Mouse (Mus musculus): Measurements from ENCODE around the gene Cutal. TPM values are rescaled to one million over a fixed set of nuclear protein-coding genes. Genes with fewer than 3 reads are reported as not detected.

The Cutal gene
- polyA plus RNA-seq, 1 experiment from 2014 or later, result not detected

GRCm38 (mm10) chr2:34900412-34900811, 26.2 kb downstream of the Cutal start:
- 74% methylated on average over 1 of the region's 1 CpGs for WGBS
- ATAC-seq, result no peak

GRCm38 (mm10) chr2:34901726-34902125, 27.5 kb downstream of the Cutal start:
- no peaks in the 10 kb centered on the region for H3K27me3 ChIP-seq (replicated peaks; ENCODE audit: control insufficient read depth, insufficient read depth, low read length)
- peaks cover 13% of the 10 kb centered on the region for H3K4me1 ChIP-seq (replicated peaks; ENCODE audit: control insufficient read depth, insufficient read depth, low read length)
- 77% methylated on average over 4 of the region's 4 CpGs for WGBS
- H3K36me3 ChIP-seq (ENCODE audit: control insufficient read depth, insufficient read depth), result no peaks in the 10 kb centered on the region
- H3K9ac ChIP-seq (replicated peaks; ENCODE audit: low read depth, low read length), result no peak overlapping the region
- no peak overlapping the region for H3K4me3 ChIP-seq (replicated peaks; ENCODE audit: low read length)
- no peak overlapping the region for H3K27ac ChIP-seq (ENCODE audit: low read length)
- no peak for ATAC-seq
- H3K9me3 ChIP-seq (ENCODE audit: control insufficient read depth, low read length), result no peaks in the 10 kb centered on the region
- H3K4me2 ChIP-seq (ENCODE audit: low read length), result no peak overlapping the region

More at GRCm38 (mm10) chr2:34900412-34900811, 26.2 kb downstream of the Cutal start:
- H3K27me3 ChIP-seq (replicated peaks; ENCODE audit: control insufficient read depth, insufficient read depth, low read length), result no peaks in the 10 kb centered on the region
- no peak overlapping the region for H3K27ac ChIP-seq (ENCODE audit: low read length)
- H3K36me3 ChIP-seq (ENCODE audit: control insufficient read depth, insufficient read depth), result no peaks in the 10 kb centered on the region
- H3K4me1 ChIP-seq (replicated peaks; ENCODE audit: control insufficient read depth, insufficient read depth, low read length), result peaks cover 11% of the 10 kb centered on the region
- H3K9me3 ChIP-seq (ENCODE audit: control insufficient read depth, low read length), result no peaks in the 10 kb centered on the region
- H3K9ac ChIP-seq (replicated peaks; ENCODE audit: low read depth, low read length), result no peak overlapping the region
- H3K4me2 ChIP-seq (ENCODE audit: low read length), result no peak overlapping the region
- no peak overlapping the region for H3K4me3 ChIP-seq (replicated peaks; ENCODE audit: low read length)

- peaks cover 13% of the 10 kb centered on the region for H3K4me1 ChIP-seq (replicated peaks; ENCODE audit: control insufficient read depth, insufficient read depth, low read length)
- no peaks in the 10 kb centered on the region for H3K9me3 ChIP-seq (ENCODE audit: control insufficient read depth, low read length)
- H3K4me3 ChIP-seq (replicated peaks; ENCODE audit: low read length), result no peak overlapping the region
- H3K4me2 ChIP-seq (ENCODE audit: low read length), result no peak overlapping the region
- ATAC-seq, result no peak
- H3K27ac ChIP-seq (ENCODE audit: low read length), result no peak overlapping the region
- H3K9ac ChIP-seq (replicated peaks; ENCODE audit: low read depth, low read length), result no peak overlapping the region
- no peaks in the 10 kb centered on the region for H3K36me3 ChIP-seq (ENCODE audit: control insufficient read depth, insufficient read depth)
- 85% methylated on average over 6 of the region's 6 CpGs for WGBS
- H3K27me3 ChIP-seq (replicated peaks; ENCODE audit: control insufficient read depth, insufficient read depth, low read length), result no peaks in the 10 kb centered on the region
These were observed 28.5 kb downstream of the Cutal start for GRCm38 (mm10) chr2:34902731-34903130.

- Histone ChIP-seq H3K27ac (ENCODE audit: low read length) (no peak overlapping the region), H3K4me1 (replicated peaks; ENCODE audit: control insufficient read depth, insufficient read depth, low read length) (peaks cover 13% of the 10 kb centered on the region), H3K9me3 (ENCODE audit: control insufficient read depth, low read length) (no peaks in the 10 kb centered on the region), H3K36me3 (ENCODE audit: control insufficient read depth, insufficient read depth) (no peaks in the 10 kb centered on the region), H3K9ac (replicated peaks; ENCODE audit: low read depth, low read length) (no peak overlapping the region), H3K4me2 (ENCODE audit: low read length) (no peak overlapping the region), H3K4me3 (replicated peaks; ENCODE audit: low read length) (no peak overlapping the region), H3K27me3 (replicated peaks; ENCODE audit: control insufficient read depth, insufficient read depth, low read length) (no peaks in the 10 kb centered on the region)
- 89% methylated on average over 7 of the region's 7 CpGs for WGBS
- ATAC-seq, result no peak
These were observed 29.0 kb downstream of the Cutal start for GRCm38 (mm10) chr2:34903191-34903590.

- H3K9me3 ChIP-seq (ENCODE audit: control insufficient read depth, low read length), result no peaks in the 10 kb centered on the region
- peak overlapping the region; percentile 71 for H3K4me2 ChIP-seq (ENCODE audit: low read length)
- H3K9ac ChIP-seq (replicated peaks; ENCODE audit: low read depth, low read length), result no peak overlapping the region; the same call in 1 of the 2 replicates
- H3K36me3 ChIP-seq (ENCODE audit: control insufficient read depth, insufficient read depth), result no peaks in the 10 kb centered on the region
- H3K4me3 ChIP-seq (replicated peaks; ENCODE audit: low read length), result peak overlapping the region; percentile 45; the same call in 1 of the 2 replicates
- H3K27me3 ChIP-seq (replicated peaks; ENCODE audit: control insufficient read depth, insufficient read depth, low read length), result no peaks in the 10 kb centered on the region
- peak overlapping the region; percentile 82 for H3K27ac ChIP-seq (ENCODE audit: low read length)
- 80% methylated on average over 4 of the region's 4 CpGs for WGBS
- H3K4me1 ChIP-seq (replicated peaks; ENCODE audit: control insufficient read depth, insufficient read depth, low read length), result peaks cover 13% of the 10 kb centered on the region
- ATAC-seq, result no peak
These were observed 29.6 kb downstream of the Cutal start for GRCm38 (mm10) chr2:34903652-34904405.

GRCm38 (mm10) chr2:34904849-34905542, 30.8 kb downstream of the Cutal start:
- Histone ChIP-seq H3K36me3 (ENCODE audit: control insufficient read depth, insufficient read depth) (no peaks in the 10 kb centered on the region), H3K4me1 (replicated peaks; ENCODE audit: control insufficient read depth, insufficient read depth, low read length) (peaks cover 13% of the 10 kb centered on the region), H3K27me3 (replicated peaks; ENCODE audit: control insufficient read depth, insufficient read depth, low read length) (no peaks in the 10 kb centered on the region), H3K27ac (ENCODE audit: low read length) (peak overlapping the region; percentile 82), H3K4me2 (ENCODE audit: low read length) (peak overlapping the region; percentile 71), H3K9ac (replicated peaks; ENCODE audit: low read depth, low read length) (peak overlapping the region; percentile 48), H3K4me3 (replicated peaks; ENCODE audit: low read length) (peak overlapping the region; percentile 45), H3K9me3 (ENCODE audit: control insufficient read depth, low read length) (no peaks in the 10 kb centered on the region)
- ATAC-seq, result peak; percentile 96
- under 1% methylated on average over 34 of the region's 34 CpGs for WGBS

GRCm38 (mm10) chr2:34906426-34906825, 32.2 kb downstream of the Cutal start:
- no peak overlapping the region for H3K4me2 ChIP-seq (ENCODE audit: low read length)
- no peak overlapping the region for H3K9ac ChIP-seq (replicated peaks; ENCODE audit: low read depth, low read length)
- H3K9me3 ChIP-seq (ENCODE audit: control insufficient read depth, low read length), result no peaks in the 10 kb centered on the region
- no peak overlapping the region for H3K4me3 ChIP-seq (replicated peaks; ENCODE audit: low read length)
- H3K27ac ChIP-seq (ENCODE audit: low read length), result no peak overlapping the region
- H3K36me3 ChIP-seq (ENCODE audit: control insufficient read depth, insufficient read depth), result no peaks in the 10 kb centered on the region
- WGBS, result 73% methylated on average over 6 of the region's 6 CpGs
- H3K27me3 ChIP-seq (replicated peaks; ENCODE audit: control insufficient read depth, insufficient read depth, low read length), result no peaks in the 10 kb centered on the region
- peaks cover 13% of the 10 kb centered on the region for H3K4me1 ChIP-seq (replicated peaks; ENCODE audit: control insufficient read depth, insufficient read depth, low read length)
- ATAC-seq, result no peak

GRCm38 (mm10) chr2:34906861-34907604, 32.8 kb downstream of the Cutal start:
- 59% methylated on average over 12 of the region's 12 CpGs for WGBS
- Histone ChIP-seq H3K4me3 (replicated peaks; ENCODE audit: low read length) (no peak overlapping the region), H3K27me3 (replicated peaks; ENCODE audit: control insufficient read depth, insufficient read depth, low read length) (no peaks in the 10 kb centered on the region), H3K27ac (ENCODE audit: low read length) (no peak overlapping the region), H3K4me2 (ENCODE audit: low read length) (no peak overlapping the region), H3K9me3 (ENCODE audit: control insufficient read depth, low read length) (no peaks in the 10 kb centered on the region), H3K4me1 (replicated peaks; ENCODE audit: control insufficient read depth, insufficient read depth, low read length) (peaks cover 13% of the 10 kb centered on the region), H3K36me3 (ENCODE audit: control insufficient read depth, insufficient read depth) (no peaks in the 10 kb centered on the region), H3K9ac (replicated peaks; ENCODE audit: low read depth, low read length) (no peak overlapping the region)
- no peak for ATAC-seq

GRCm38 (mm10) chr2:34909719-34910118, 35.5 kb downstream of the Cutal start:
- H3K36me3 ChIP-seq (ENCODE audit: control insufficient read depth, insufficient read depth), result no peaks in the 10 kb centered on the region
- H3K9ac ChIP-seq (replicated peaks; ENCODE audit: low read depth, low read length), result no peak overlapping the region
- ATAC-seq, result no peak
- WGBS, result 94% methylated on average over 4 of the region's 4 CpGs
- no peak overlapping the region for H3K4me2 ChIP-seq (ENCODE audit: low read length)
- no peak overlapping the region for H3K4me3 ChIP-seq (replicated peaks; ENCODE audit: low read length)
- H3K4me1 ChIP-seq (replicated peaks; ENCODE audit: control insufficient read depth, insufficient read depth, low read length), result peaks cover 21% of the 10 kb centered on the region
- peaks cover 17% of the 10 kb centered on the region for H3K27me3 ChIP-seq (replicated peaks; ENCODE audit: control insufficient read depth, insufficient read depth, low read length)
- no peaks in the 10 kb centered on the region for H3K9me3 ChIP-seq (ENCODE audit: control insufficient read depth, low read length)
- no peak overlapping the region for H3K27ac ChIP-seq (ENCODE audit: low read length)

Data from forebrain, embryonic 16.5 days (tissue).